Mouse (Mus musculus) hindbrain, embryonic 13.5 days (tissue): Measurements from ENCODE around the gene Taar8c. TPM values are rescaled to one million over a fixed set of nuclear protein-coding genes. Genes with fewer than 3 reads are reported as not detected.
"Not testable (repeated sequence)": the region's sequence is repeated elsewhere in the genome, so short reads cannot be mapped to it uniquely, and the experiment has no call there.

Source experiments
- ATAC-seq: fragments of 200-750 bp; cut with Nextera tagmentation; 2 replicates; pipeline ENCODE4 v1.8.0; 2017; ENCODE audit warnings: moderate TSS enrichment; ENCODE audit not compliant: low FRiP score
- H3K27ac ChIP-seq: fragments of 300-500 bp; sonication (generic); 2 replicates; pipeline ENCODE4 v1.5.1; 2015; ENCODE audit warnings: inconsistent platforms, mild to moderate bottlenecking, moderate library complexity
- H3K27me3 ChIP-seq: fragments of 300-500 bp; sonication (generic); 2 replicates; pipeline ENCODE4 v1.6.1; 2015; ENCODE audit warnings: mild to moderate bottlenecking, inconsistent platforms
- H3K36me3 ChIP-seq: fragments of 300-500 bp; sonication (generic); 2 replicates; pipeline ENCODE4 v1.6.1; 2015; ENCODE audit warnings: mild to moderate bottlenecking, inconsistent platforms
- H3K4me1 ChIP-seq: fragments of 300-500 bp; sonication (generic); replicated peaks from 2 replicates; pipeline ENCODE4 v1.6.1; 2015; ENCODE audit warnings: inconsistent platforms
- H3K4me2 ChIP-seq: fragments of 300-500 bp; sonication (generic); 2 replicates; pipeline ENCODE4 v1.6.1; 2015; ENCODE audit warnings: inconsistent platforms, mild to moderate bottlenecking, moderate library complexity
- H3K4me3 ChIP-seq: fragments of 300-500 bp; sonication (generic); 2 replicates; pipeline ENCODE4 v1.5.1; 2015; ENCODE audit warnings: mild to moderate bottlenecking, inconsistent platforms
- H3K9ac ChIP-seq: fragments of 300-500 bp; sonication (generic); 2 replicates; pipeline ENCODE4 v1.6.1; 2015; ENCODE audit warnings: mild to moderate bottlenecking, inconsistent platforms
- H3K9me3 ChIP-seq: fragments of 300-500 bp; sonication (generic); 2 replicates; pipeline ENCODE4 v1.6.1; 2016; ENCODE audit warnings: inconsistent platforms
- WGBS: fragments of 180-500 bp; shearing (Covaris S2); methylation state at CpG from one replicate; pipeline ENCODE4 v1.1.7; 2015; 5-methylcytosine and 5-hydroxymethylcytosine counted together
- polyA plus RNA-seq: library from polyadenylated mRNA; unstranded; fragments of >200 nt; fragmentation: Nextera tagmentation; extraction: Ambion mirVana; gene quantifications from 2 replicates; pipeline ENCODE4 v1.2.1, GENCODE M21; 2015

Taar8c gene
- polyA plus RNA-seq, 1 experiment from 2014 or later = not detected

- no peaks in the 10 kb centered on the region for H3K4me1 ChIP-seq
- 68% methylated on average over 3 of the region's 3 CpGs for WGBS
- ATAC-seq = no peak
- H3K4me2 ChIP-seq = no peak overlapping the region
- H3K36me3 ChIP-seq = no peaks in the 10 kb centered on the region
- H3K9me3 ChIP-seq = no peaks in the 10 kb centered on the region
- H3K9ac ChIP-seq = no peak overlapping the region
- no peak overlapping the region for H3K4me3 ChIP-seq
- no peaks in the 10 kb centered on the region for H3K27me3 ChIP-seq
- no peak overlapping the region for H3K27ac ChIP-seq
Observed at GRCm38 (mm10) chr10:24108236-24108635, 6.5 kb upstream of the Taar8c start.

- Histone ChIP-seq H3K9me3 (no peaks in the 10 kb centered on the region), H3K36me3 (no peaks in the 10 kb centered on the region), H3K4me1 (no peaks in the 10 kb centered on the region), H3K4me3 (no peak overlapping the region), H3K9ac (no peak overlapping the region), H3K27me3 (no peaks in the 10 kb centered on the region), H3K27ac (no peak overlapping the region), H3K4me2 (no peak overlapping the region)
- no peak for ATAC-seq
- 74% methylated on average over 5 of the region's 5 CpGs for WGBS
Observed at GRCm38 (mm10) chr10:24107747-24108146, 6.0 kb upstream of the Taar8c start.

- 53% methylated on average over 1 of the region's 1 CpGs for WGBS
- H3K27ac ChIP-seq, H3K36me3 ChIP-seq, H3K27me3 ChIP-seq, H3K4me3 ChIP-seq, H3K9ac ChIP-seq, H3K9me3 ChIP-seq, ATAC-seq, H3K4me2 ChIP-seq, H3K4me1 ChIP-seq: not testable (repeated sequence)
Observed at GRCm38 (mm10) chr10:24103299-24103698, 1.6 kb upstream of the Taar8c start.

- not testable (repeated sequence) for H3K27ac ChIP-seq, H3K4me3 ChIP-seq, H3K36me3 ChIP-seq, H3K27me3 ChIP-seq, H3K4me2 ChIP-seq, H3K9ac ChIP-seq, ATAC-seq, H3K9me3 ChIP-seq, H3K4me1 ChIP-seq
- 66% methylated on average over 2 of the region's 2 CpGs for WGBS
Observed at GRCm38 (mm10) chr10:24097010-24097409, 4.7 kb downstream of the Taar8c start.

GRCm38 (mm10) chr10:24092194-24092593, 9.5 kb downstream of the Taar8c start, which contains the start of gene Taar8b:
TSS of gene Taar8b (minus strand) at chr10:24092294.
- Histone ChIP-seq H3K9me3 (no peaks in the 10 kb centered on the region), H3K4me1 (no peaks in the 10 kb centered on the region), H3K27me3 (no peaks in the 10 kb centered on the region), H3K9ac (no peak within 1 kb of the TSS), H3K36me3 (no peaks in the 10 kb centered on the region), H3K4me2 (no peak within 1 kb of the TSS), H3K4me3 (no peak within 1 kb of the TSS), H3K27ac (no peak within 1 kb of the TSS)
- ATAC-seq = no peak
- 76% methylated on average over 2 of the region's 2 CpGs for WGBS

- Histone ChIP-seq H3K4me2 (no peak overlapping the region), H3K4me3 (no peak overlapping the region), H3K4me1 (no peaks in the 10 kb centered on the region), H3K27me3 (no peaks in the 10 kb centered on the region), H3K27ac (no peak overlapping the region), H3K9ac (no peak overlapping the region), H3K9me3 (no peaks in the 10 kb centered on the region), H3K36me3 (no peaks in the 10 kb centered on the region)
- no peak for ATAC-seq
- 100% methylated on average over 2 of the region's 2 CpGs for WGBS
Observed at GRCm38 (mm10) chr10:24087168-24087567, 14.5 kb downstream of the Taar8c start.

- Histone ChIP-seq H3K4me2 (no peak overlapping the region), H3K9me3 (no peaks in the 10 kb centered on the region), H3K9ac (no peak overlapping the region), H3K4me3 (no peak overlapping the region), H3K4me1 (no peaks in the 10 kb centered on the region), H3K36me3 (no peaks in the 10 kb centered on the region), H3K27me3 (no peaks in the 10 kb centered on the region), H3K27ac (no peak overlapping the region)
- 91% methylated on average over 5 of the region's 5 CpGs for WGBS
- no peak for ATAC-seq
Observed at GRCm38 (mm10) chr10:24086555-24086954, 15.2 kb downstream of the Taar8c start.

- Histone ChIP-seq H3K27ac (no peak overlapping the region), H3K4me2 (no peak overlapping the region), H3K4me3 (no peak overlapping the region), H3K9ac (no peak overlapping the region), H3K36me3 (no peaks in the 10 kb centered on the region), H3K4me1 (no peaks in the 10 kb centered on the region), H3K9me3 (no peaks in the 10 kb centered on the region), H3K27me3 (no peaks in the 10 kb centered on the region)
- 54% methylated on average over 5 of the region's 5 CpGs for WGBS
- ATAC-seq = no peak
Observed at GRCm38 (mm10) chr10:24085936-24086335, 15.8 kb downstream of the Taar8c start.

GRCm38 (mm10) chr10:24080166-24080565, 21.5 kb downstream of the Taar8c start:
- Histone ChIP-seq H3K4me1 (no peaks in the 10 kb centered on the region), H3K36me3 (no peaks in the 10 kb centered on the region), H3K9me3 (no peaks in the 10 kb centered on the region), H3K4me2 (no peak overlapping the region), H3K27me3 (no peaks in the 10 kb centered on the region), H3K4me3 (no peak overlapping the region), H3K27ac (no peak overlapping the region), H3K9ac (no peak overlapping the region)
- no peak for ATAC-seq
- WGBS = 38% methylated on average over 3 of the region's 3 CpGs

GRCm38 (mm10) chr10:24076200-24076599, 25.5 kb downstream of the Taar8c start, which contains the start of gene Taar8a:
TSS of gene Taar8a (plus strand) at chr10:24076500.
- not testable (repeated sequence) for H3K4me1 ChIP-seq
- 76% methylated on average over 2 of the region's 4 CpGs for WGBS

GRCm38 (mm10) chr10:24074751-24075150, 27.0 kb downstream of the Taar8c start:
- not testable (repeated sequence) for H3K36me3 ChIP-seq, H3K4me3 ChIP-seq, H3K4me1 ChIP-seq, H3K27ac ChIP-seq, H3K9ac ChIP-seq, H3K4me2 ChIP-seq, H3K9me3 ChIP-seq, H3K27me3 ChIP-seq, ATAC-seq
- 63% methylated on average over 2 of the region's 2 CpGs for WGBS

More at GRCm38 (mm10) chr10:24076200-24076599, 25.5 kb downstream of the Taar8c start, which contains the start of gene Taar8a:
- not testable (repeated sequence) for H3K4me2 ChIP-seq, H3K36me3 ChIP-seq, H3K4me3 ChIP-seq, H3K9me3 ChIP-seq, H3K27me3 ChIP-seq, H3K9ac ChIP-seq, ATAC-seq, H3K27ac ChIP-seq

- Histone ChIP-seq H3K4me2 (no peak overlapping the region), H3K36me3 (no peaks in the 10 kb centered on the region), H3K27me3 (no peaks in the 10 kb centered on the region), H3K4me3 (no peak overlapping the region), H3K27ac (no peak overlapping the region), H3K9ac (no peak overlapping the region), H3K4me1 (no peaks in the 10 kb centered on the region), H3K9me3 (no peaks in the 10 kb centered on the region)
- no peak for ATAC-seq
- 90% methylated on average over 3 of the region's 3 CpGs for WGBS
Observed at GRCm38 (mm10) chr10:24058986-24059385, 42.7 kb downstream of the Taar8c start.

GRCm38 (mm10) chr10:24052039-24052438, 49.7 kb downstream of the Taar8c start:
- H3K4me3 ChIP-seq = no peak overlapping the region
- 83% methylated on average over 5 of the region's 5 CpGs for WGBS
- H3K9ac ChIP-seq = no peak overlapping the region
- no peaks in the 10 kb centered on the region for H3K27me3 ChIP-seq
- H3K27ac ChIP-seq = no peak overlapping the region
- no peaks in the 10 kb centered on the region for H3K36me3 ChIP-seq
- H3K9me3 ChIP-seq = no peaks in the 10 kb centered on the region
- no peaks in the 10 kb centered on the region for H3K4me1 ChIP-seq
- ATAC-seq = no peak
- no peak overlapping the region for H3K4me2 ChIP-seq
